Mouse (Mus musculus): Measurements from ENCODE around the gene Gm12695. TPM values are rescaled to one million over a fixed set of nuclear protein-coding genes. Genes with fewer than 3 reads are reported as not detected.

The Gm12695 gene
- total RNA-seq, 2 experiments from 2014 or later = not detected

DNA sequence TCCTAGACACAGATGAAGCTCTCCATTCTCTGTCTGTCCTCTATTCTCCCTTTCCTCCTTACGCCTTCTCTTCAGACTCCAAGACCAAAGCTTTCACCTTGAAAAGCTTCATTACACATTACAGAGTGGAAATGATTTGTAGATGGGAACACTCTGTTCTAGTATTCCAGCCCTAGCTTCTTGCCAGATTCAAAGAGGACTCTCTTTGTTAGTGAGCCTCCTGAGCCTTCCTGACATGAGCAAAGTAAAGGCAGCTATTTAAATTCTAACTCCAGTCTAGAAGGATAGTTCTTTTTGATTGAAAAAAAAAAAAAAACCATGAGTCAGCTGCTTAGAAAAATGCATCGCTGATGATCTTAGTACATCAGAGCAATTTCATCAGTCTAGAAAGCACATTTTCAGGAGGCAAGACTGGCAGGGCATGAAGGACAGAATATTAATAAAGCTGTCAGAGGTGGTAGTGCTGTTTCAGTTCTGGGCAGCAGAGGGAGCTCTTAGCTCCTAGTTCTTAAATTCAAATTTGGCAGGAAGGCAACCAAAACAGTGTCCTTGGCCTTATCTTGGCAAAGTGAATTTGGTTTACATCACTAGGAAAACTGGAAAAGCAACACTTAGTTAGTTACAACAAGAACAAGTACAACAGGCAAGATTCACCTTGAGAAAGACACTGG, 79.6 kb downstream of the Gm12695 start:
- intact Hi-C loops (cut with DNase I; ENCODE audit: low total_unique reads) = loop anchor here (10.0 kb wide), 1 partner anchor 1039 kb away; no protein-coding TSS in a partner anchor
- DNase-seq = peak; percentile 17

DNA sequence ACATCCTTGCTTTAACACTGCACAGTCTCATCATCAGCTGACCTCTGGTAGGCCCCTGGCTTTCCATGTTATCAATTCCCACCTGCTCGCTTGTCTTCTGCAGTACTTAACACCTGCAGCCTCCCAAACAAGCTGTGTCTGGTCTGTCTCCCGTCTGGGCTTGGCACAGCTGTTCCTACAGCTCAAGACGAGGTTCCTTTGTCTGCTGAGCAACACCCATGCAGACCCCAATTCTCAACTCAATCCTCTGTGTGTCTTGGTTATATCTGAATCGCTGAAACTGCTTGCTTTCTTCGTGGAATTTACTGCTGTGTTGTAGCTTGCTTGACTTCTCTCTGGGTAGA, 86.8 kb downstream of the Gm12695 start:
- intact Hi-C loops (cut with DNase I; ENCODE audit: low total_unique reads) = no loop called here
- no peak for DNase-seq

GRCm38 (mm10) chr4:96697511-96698217, 87.3 kb downstream of the Gm12695 start:
- intact Hi-C loops (cut with DNase I; ENCODE audit: low total_unique reads) = no loop called here
- DNase-seq = no peak

- intact Hi-C loops (cut with DNase I; ENCODE audit: low total_unique reads) = no loop called here
- DNase-seq = peak; percentile 46
Measured at GRCm38 (mm10) chr4:96696614-96697360, 88.2 kb downstream of the Gm12695 start.

DNA sequence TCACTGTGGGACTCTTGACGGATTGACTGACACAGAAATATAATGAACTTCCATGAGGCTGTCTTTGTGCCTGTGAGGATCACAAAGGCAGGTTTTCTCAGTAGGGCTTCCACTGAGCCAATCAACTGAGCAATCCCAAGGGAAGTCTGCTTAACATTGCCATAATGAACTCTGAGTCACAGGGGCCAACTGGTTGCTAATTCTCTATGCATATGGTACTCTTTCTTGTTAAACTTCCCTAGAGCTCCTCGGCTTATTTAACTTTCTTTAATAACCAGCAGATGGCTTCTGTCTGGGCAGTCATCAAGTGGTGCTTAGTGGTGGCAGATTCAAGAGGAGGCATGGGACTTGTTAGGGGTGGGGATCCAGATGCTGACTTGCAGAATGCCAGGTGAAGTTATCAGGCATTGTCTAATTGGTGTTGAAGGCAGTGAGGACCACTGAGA, 97.6 kb downstream of the Gm12695 start:
- intact Hi-C loops (cut with DNase I; ENCODE audit: low total_unique reads) = loop anchor here (10.0 kb wide), 1 partner anchor 413 kb away; no protein-coding TSS in a partner anchor
- DNase-seq = no peak

- DNase-seq = no peak
- intact Hi-C loops (cut with DNase I; ENCODE audit: low total_unique reads) = loop anchor here (10.0 kb wide), 1 partner anchor 409 kb away; no protein-coding TSS in a partner anchor
Measured at GRCm38 (mm10) chr4:96683474-96683873, 101.5 kb downstream of the Gm12695 start.

DNA sequence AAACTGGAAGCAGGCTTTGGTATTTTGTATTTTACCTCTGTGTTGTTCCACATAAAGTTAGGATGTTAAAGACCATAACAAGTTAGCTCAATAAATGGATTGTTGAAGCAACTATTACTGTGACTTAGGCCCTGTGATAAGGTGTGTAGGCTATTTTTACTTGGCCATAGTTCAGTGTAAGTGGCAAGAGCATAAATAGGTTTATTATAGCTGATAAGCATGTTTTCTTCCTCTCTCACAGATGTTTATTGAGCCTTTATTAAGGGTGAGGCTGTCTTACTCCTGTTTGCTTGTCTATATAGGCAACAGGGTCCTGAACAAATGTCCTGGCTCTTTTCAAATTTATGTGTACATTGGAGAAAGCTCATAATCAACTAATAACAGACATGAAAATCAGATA, 104.0 kb downstream of the Gm12695 start:
- intact Hi-C loops (cut with DNase I; ENCODE audit: low total_unique reads) = loop anchor here (10.0 kb wide), 1 partner anchor 406 kb away; no protein-coding TSS in a partner anchor
- no peak for DNase-seq

DNA sequence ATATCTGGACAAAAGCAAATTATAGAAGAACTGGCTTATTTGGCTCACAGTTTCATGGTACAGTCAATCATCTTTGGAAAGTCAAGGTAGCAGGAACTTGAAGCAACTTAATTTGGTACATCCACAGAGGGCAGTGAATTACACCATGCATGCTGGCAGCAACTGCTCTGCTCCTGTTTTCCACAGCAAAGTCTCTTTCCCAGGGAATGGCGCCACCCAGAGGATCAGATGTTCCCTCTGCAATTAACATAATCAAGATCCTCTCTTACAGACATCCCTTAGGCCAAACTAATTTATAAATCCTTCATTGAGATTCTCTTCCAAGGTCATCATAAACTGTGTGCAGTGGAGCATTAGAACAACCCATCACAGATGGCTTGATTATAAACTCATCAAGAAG, 104.8 kb downstream of the Gm12695 start:
- DNase-seq = peak; percentile 20

More for the DNA sequence above, 104.8 kb downstream of the Gm12695 start:
- intact Hi-C loops (cut with DNase I; ENCODE audit: low total_unique reads) = loop anchor here (10.0 kb wide), 1 partner anchor 405 kb away; no protein-coding TSS in a partner anchor

Other genes starting within 250 kb of the Gm12695 start
- gene Cyp2j6, start 231.5 kb downstream of the Gm12695 start, total RNA-seq (2021) = 1 to 10 TPM; 1.8 to 3.0 TPM
- gene Cyp2j9, start 193.6 kb downstream of the Gm12695 start, total RNA-seq (2021) = 1 to 10 TPM in 1 of 2 experiments, under 1 TPM in 1; 0.78 to 1.3 TPM
- not detected for gene Cyp2j5, start 121.0 kb downstream of the Gm12695 start, total RNA-seq (2021)

Measured in gastrocnemius, postnatal 14 days (tissue).